Mouse (Mus musculus) thymus, adult 2 months (tissue): ENCODE measurements around the gene Morn1. TPM values are rescaled to one million over a fixed set of nuclear protein-coding genes. Genes with fewer than 3 reads are reported as not detected.

Source experiments
- DNase-seq: peaks from one replicate; pipeline ENCODE4 v3.0.0; 2021
- H3K27ac ChIP-seq: fragments of 200-500 bp; 2 replicates; pipeline ENCODE4 v1.5.1; 2012; ENCODE audit warnings: low read length, control low read depth; ENCODE audit not compliant: control insufficient read depth, insufficient read depth
- H3K27me3 ChIP-seq: fragments of 200-500 bp; 2 replicates; pipeline ENCODE4 v1.6.1; 2012; ENCODE audit warnings: mild to moderate bottlenecking, low read length, moderate library complexity, mixed read lengths; ENCODE audit not compliant: control insufficient read depth, insufficient read depth
- H3K36me3 ChIP-seq: fragments of 200-500 bp; 2 replicates; pipeline ENCODE4 v1.6.1; 2012; ENCODE audit warnings: mild to moderate bottlenecking, low read length, moderate library complexity; ENCODE audit not compliant: control insufficient read depth, insufficient read depth
- H3K4me1 ChIP-seq: fragments of 200-500 bp; replicated peaks from 2 replicates; pipeline ENCODE4 v1.6.1; 2012; ENCODE audit warnings: low read length; ENCODE audit not compliant: control insufficient read depth, insufficient read depth
- H3K4me3 ChIP-seq: fragments of 200-500 bp; 2 replicates; pipeline ENCODE4 v1.5.1; 2012; ENCODE audit warnings: mild to moderate bottlenecking, low read length, control low read depth, moderate library complexity; ENCODE audit not compliant: control insufficient read depth, insufficient read depth
- CTCF ChIP-seq: fragments of 200-500 bp; IDR thresholded peaks from 2 replicates; pipeline ENCODE4 v1.5.1; 2012; ENCODE audit warnings: mild to moderate bottlenecking, control low read depth, low read length, moderate library complexity, borderline replicate concordance; ENCODE audit not compliant: control insufficient read depth, poor library complexity, insufficient read depth; ENCODE audit errors: extremely low read depth
- POLR2A ChIP-seq: fragments of 200-500 bp; IDR thresholded peaks from 2 replicates; pipeline ENCODE4 v1.6.1; 2012; ENCODE audit warnings: mild to moderate bottlenecking, low read length, control low read depth, moderate library complexity; ENCODE audit not compliant: control insufficient read depth, poor library complexity, insufficient read depth; ENCODE audit errors: extremely low read depth
- WGBS: fragments of 180-500 bp; shearing (Covaris S2); methylation state at CpG from one replicate; pipeline ENCODE4 v1.1.7; 2018; 5-methylcytosine and 5-hydroxymethylcytosine counted together
- polyA plus RNA-seq: library from polyadenylated mRNA; depleted of rRNA; stranded (reverse); fragments of >200 nt; gene quantifications from 2 replicates; pipeline ENCODE4 v1.2.3, GENCODE M21; 2012

Morn1 gene
- polyA plus RNA-seq, 1 experiment = 3.8 TPM

DNA sequence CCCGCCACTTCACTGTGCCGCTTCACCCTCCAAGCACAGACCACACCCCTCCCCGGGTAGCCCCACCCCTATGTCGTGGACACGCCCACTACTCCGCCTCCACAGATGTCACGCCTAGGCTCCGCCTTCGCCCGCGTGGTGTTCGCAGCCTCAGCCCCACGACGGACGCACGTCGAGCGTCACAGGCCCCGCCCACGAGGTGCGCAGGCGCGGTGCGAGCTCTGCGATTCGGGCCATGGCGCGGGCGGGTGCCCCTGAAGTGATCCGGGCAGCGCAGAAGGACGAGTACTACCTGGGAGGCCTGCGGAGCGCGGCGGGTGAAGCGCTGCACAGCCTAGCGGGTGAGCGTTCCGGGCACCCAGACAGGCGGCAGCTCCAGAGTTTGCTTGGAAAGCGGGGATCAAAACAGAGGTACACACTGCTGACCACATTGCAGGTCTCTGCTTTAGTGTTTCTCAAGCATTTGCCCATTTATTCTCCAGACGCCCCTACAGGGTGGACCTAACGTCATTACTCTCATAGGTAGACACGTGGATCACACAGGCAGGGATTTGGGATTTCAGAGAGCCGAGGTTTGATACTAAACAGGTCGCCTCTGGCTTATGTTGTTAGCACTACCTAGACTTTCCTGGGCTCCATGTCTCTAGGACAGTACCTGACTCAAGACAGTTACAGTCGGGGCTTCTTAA is 19.4 kb upstream of the Morn1 start, which contains the start of gene Pex10:
Gene Pex10, plus strand, starts transcription at position 183 of the 689 bp plus-strand sequence.
- WGBS = under 1% methylated on average over 48 of the region's 48 CpGs
- Histone ChIP-seq H3K27me3 (no peaks in the 10 kb centered on the region), H3K36me3 (peaks cover 18% of the 10 kb centered on the region), H3K4me1 (peaks cover 14% of the 10 kb centered on the region), H3K27ac (peak within 1 kb of the TSS; percentile 0; the same call in 1 of the 2 replicates), H3K4me3 (peak within 1 kb of the TSS; percentile 58)
- TF ChIP-seq CTCF = peak; percentile 71; the same call in 1 of the 2 replicates
- peak; percentile 83 for TF ChIP-seq POLR2A
- peak; percentile 97 for DNase-seq

GRCm38 (mm10) chr4:155068357-155068972 is 17.9 kb upstream of the Morn1 start:
- TF ChIP-seq CTCF = no peak
- TF ChIP-seq POLR2A = no peak
- Histone ChIP-seq H3K27me3 (no peaks in the 10 kb centered on the region), H3K4me1 (peaks cover 14% of the 10 kb centered on the region), H3K4me3 (no peak overlapping the region), H3K36me3 (peaks cover 30% of the 10 kb centered on the region), H3K27ac (no peak overlapping the region)
- WGBS = 98% methylated on average over 20 of the region's 20 CpGs
- no peak for DNase-seq

GRCm38 (mm10) chr4:155069191-155069590 is 17.2 kb upstream of the Morn1 start:
- H3K4me3 ChIP-seq = no peak overlapping the region
- no peak overlapping the region for H3K27ac ChIP-seq
- 95% methylated on average over 6 of the region's 6 CpGs for WGBS
- H3K27me3 ChIP-seq = no peaks in the 10 kb centered on the region
- TF ChIP-seq CTCF (no peak), POLR2A (no peak)
- H3K36me3 ChIP-seq = peaks cover 37% of the 10 kb centered on the region
- DNase-seq = no peak
- peaks cover 14% of the 10 kb centered on the region for H3K4me1 ChIP-seq

GRCm38 (mm10) chr4:155070199-155070598 is 16.2 kb upstream of the Morn1 start:
- no peak for DNase-seq
- peaks cover 47% of the 10 kb centered on the region for H3K36me3 ChIP-seq
- WGBS = 96% methylated on average over 13 of the region's 13 CpGs
- no peak overlapping the region for H3K4me3 ChIP-seq
- no peaks in the 10 kb centered on the region for H3K27me3 ChIP-seq
- no peak overlapping the region for H3K27ac ChIP-seq
- peaks cover 14% of the 10 kb centered on the region for H3K4me1 ChIP-seq
- TF ChIP-seq POLR2A (no peak), CTCF (no peak)

DNA sequence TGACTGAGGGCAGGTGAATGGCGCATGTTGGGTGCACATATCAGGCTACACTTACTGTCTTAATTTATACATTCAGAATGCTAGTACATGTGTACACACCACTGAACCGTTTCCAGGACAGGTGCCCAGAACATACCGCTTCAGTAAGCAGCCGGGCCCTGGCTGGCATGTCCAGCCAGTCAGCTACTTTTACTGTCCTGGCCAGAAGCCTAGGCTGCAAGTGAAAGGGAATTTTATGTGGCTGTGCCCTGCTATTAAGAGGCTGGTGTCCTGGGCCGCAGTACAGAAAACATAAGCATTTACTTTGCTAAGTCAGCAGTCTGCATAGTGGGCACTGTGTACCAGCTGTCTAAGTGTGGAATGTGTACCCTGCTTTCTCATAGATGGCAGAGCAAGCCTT is 15.5 kb upstream of the Morn1 start:
- H3K36me3 ChIP-seq = peaks cover 54% of the 10 kb centered on the region
- 97% methylated on average over 5 of the region's 5 CpGs for WGBS
- peaks cover 14% of the 10 kb centered on the region for H3K4me1 ChIP-seq
- TF ChIP-seq CTCF (no peak), POLR2A (no peak)
- H3K27ac ChIP-seq = no peak overlapping the region
- no peaks in the 10 kb centered on the region for H3K27me3 ChIP-seq
- H3K4me3 ChIP-seq = no peak overlapping the region
- DNase-seq = no peak

DNA sequence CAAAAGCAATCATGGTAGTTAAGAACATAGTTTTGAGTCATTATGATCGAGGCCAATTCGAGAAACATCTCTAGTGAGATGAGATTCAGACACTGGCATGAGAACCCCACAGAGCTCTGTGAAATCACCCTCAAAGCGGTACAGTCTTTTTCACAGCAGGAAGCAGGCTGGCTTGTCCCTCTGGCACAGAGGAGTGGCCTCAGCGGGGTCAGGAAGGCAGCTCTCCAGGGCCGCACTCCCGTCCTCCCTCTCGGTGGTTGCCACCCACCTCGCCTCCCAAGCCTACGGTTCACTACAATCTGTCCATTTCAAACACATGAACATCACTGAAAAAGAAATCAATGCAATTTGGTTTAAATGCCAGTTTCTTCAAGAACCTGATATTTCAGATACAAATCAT is 12.0 kb upstream of the Morn1 start:
- Histone ChIP-seq H3K4me1 (no peaks in the 10 kb centered on the region), H3K27ac (no peak overlapping the region), H3K4me3 (no peak overlapping the region), H3K27me3 (no peaks in the 10 kb centered on the region), H3K36me3 (peaks cover 75% of the 10 kb centered on the region)
- 97% methylated on average over 9 of the region's 9 CpGs for WGBS
- DNase-seq = no peak
- no peak for TF ChIP-seq POLR2A
- no peak for TF ChIP-seq CTCF
